Mouse (Mus musculus): ENCODE measurements at regions not wholly inside any gene's neighbourhood (a gene's known extent, or its start where the extent isn't known, plus 50 kb on each side); places are given as distances from the start of the nearest gene placed in this dataset.

GRCm38 (mm10) chr4:81540496-81540895, 97.9 kb upstream of the Mpdz start:
- no peak for TF ChIP-seq CTCF (conservative IDR thresholded peaks at IDR 0.05; ENCODE audit: insufficient read depth, insufficient read length, low read depth, low read length)
- TF ChIP-seq POLR2A (IDR thresholded peaks at IDR 0.05; ENCODE audit: low read depth, low read length): no peak

Measured in kidney, adult 2 months (tissue).